Mouse (Mus musculus) cerebellum, adult 18-20 months (tissue): ENCODE measurements around the gene Hist2h2ab.

ENCODE experiments used
- DNase-seq, 2 experiments: peaks; one replicate each; pipeline ENCODE4 v3.0.0; 2021

Gene Hist2h2ab

DNA sequence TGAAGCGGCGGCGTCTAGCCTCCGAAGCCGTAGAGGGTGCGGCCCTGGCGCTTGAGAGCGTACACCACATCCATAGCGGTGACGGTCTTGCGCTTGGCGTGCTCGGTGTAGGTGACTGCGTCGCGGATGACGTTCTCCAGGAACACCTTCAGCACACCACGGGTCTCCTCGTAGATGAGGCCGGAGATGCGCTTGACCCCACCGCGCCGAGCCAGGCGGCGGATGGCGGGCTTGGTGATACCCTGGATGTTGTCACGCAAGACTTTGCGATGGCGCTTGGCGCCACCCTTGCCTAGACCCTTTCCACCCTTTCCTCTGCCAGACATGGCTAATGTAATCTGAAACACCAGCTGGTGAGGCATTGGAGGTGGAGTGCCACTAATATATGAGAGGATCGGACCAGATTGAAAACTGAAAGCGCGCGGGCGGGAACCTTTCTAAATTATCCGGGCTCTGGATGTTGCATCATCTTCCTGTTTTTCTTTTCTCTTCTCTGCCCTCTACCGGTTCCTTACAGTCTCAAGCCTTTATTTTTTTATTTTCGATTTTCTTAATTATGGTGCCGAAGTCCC lies 43.4 kb downstream of the Hist2h2ab start, which contains the start of gene Hist2h4:
Hist2h4 (minus strand) TSS at position 333 of the 572 bp plus-strand sequence.
- DNase-seq = peak; percentile 95 to 96

DNA sequence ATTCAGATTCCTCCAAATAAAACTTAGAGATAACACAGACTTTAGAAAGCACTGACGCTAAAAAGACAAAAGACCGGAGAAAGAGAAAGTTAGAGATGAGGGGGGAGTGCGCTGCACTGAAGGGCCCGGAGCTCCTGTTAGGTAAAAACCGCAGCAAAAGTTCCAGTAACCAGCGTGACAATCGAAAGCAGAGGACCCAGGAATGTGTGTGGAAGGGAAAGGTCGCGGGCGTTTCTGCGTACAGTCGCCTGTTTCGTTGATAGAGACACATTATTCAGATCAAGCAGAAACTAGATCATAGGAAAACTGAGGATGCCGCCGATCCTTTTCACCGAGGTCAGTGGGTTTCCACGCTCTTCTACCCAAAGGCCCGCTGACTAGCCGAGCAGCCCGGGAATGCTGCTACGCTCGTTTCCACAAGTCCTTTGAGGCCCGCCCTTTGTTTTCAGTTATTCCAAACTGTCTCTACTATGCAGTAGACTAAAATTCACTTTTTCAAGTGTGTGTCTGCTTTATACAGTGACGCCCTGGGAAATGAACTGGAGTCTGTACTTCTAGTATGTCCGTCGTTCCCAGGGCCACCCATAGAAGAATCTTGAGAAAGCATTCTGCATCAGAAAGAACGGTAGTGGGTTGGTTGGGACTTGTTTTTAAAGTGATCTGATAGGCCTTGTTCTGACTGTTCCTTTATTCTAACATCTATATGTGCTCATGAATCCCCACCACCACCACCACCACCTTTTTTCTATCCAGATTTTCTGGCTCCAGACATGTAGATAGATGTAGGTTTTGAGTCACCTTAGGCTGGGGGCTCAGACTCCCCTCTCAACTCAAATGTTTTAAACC lies 44.1 kb downstream of the Hist2h2ab start:
- DNase-seq = peak; percentile 40 to 63

DNA sequence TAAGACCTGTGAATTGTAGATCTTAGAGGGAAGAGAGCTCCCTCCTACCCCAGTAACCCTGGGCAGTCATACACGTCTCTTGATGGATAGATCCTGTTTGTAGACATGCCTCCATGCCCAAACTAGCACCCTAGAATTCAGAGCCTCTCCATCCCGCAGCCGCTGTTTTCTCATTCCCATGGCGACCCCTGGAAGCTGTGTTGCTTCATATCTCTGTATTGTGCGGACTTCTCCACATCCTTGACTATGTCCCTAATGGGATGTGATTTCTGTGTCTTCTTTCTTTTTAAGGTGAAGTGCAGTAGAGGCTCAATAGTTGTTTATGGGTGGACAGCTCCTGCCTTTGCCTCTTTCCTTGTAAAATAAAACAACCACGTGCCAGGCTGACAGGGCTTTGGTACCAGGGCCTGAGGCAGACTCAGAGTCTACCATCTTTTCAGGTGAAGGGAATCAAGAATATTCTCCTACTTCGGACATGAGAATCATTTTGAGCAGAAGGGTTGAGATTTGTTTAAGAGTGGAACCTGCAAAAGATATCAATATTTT lies 44.8 kb downstream of the Hist2h2ab start:
- no peak for DNase-seq

DNA sequence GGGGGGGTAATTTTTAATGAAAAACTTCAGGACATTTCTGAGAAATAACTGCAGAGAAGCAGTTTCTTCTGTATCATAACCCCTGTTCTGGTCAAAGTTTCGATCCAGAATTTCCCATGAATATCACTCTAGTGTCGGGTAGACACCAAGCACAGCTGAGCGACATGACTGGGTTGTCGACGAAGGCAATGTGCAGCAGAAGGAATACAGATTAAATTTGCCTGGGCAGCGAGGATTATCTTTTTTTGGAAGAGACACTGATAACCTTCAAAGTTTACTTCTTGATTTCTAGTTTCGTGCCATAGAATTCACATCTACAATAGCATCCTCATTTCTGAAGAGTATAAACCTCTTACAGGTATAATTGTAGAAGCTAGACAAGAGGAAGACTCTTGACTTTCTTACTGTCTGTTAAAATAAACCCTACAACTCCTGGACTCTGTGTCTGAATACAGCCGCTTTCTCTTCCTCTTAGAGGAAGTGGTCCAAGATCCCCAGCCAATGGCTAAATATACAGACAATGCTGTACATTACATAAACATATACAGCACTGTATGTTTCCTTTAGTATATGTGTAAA lies 46.6 kb downstream of the Hist2h2ab start:
- no peak for DNase-seq

DNA sequence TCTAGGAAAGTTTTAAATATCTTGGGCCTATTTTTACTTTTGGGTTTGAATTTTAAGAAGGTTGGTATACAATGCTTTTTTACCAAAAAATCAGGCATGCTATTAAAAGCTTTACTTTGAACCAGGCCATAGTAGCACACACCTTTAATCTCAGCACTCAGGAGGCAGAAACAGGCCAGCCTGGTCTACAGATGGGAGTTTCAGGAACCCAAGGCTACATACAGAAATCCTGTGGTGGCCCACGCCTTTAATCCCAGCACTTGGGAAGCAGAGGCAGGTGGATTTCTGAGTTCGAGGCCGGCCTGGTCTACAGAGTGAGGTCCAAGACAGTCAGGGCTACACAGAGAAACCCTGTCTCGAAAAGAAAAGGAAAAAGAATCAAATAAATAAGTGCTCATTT lies 47.9 kb downstream of the Hist2h2ab start:
- no peak for DNase-seq

DNA sequence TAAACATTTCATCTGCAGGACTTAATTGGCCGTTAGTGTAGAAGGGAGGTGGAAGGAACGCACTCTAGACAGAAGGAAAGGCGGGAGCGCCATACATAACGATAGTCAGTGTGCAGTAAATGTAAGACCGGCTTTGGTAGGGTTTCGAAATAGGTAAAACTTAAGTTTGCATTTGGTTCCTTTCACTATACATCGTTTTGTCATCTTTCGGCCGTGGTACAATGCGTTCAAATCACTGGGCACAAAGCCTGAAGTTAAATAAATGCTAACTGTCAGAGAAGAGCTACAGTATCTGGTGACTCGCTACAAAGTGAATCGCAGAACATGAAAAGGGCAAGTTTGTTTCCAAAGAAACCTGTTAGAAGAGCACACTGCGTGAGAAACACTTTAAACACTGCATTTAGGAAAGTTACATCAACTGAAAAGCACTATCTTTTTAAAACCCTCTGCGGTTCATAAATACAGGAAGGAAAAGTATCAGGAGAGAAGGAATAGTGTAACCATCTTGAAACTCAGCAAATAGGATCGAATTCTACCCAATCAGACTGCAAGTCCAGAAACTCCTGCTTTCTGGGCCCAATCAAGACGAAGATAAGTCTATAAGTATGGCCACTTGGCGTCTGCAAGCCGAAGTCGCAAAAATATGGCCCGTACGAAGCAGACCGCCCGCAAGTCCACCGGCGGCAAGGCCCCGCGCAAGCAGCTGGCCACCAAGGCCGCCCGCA lies 48.5 kb downstream of the Hist2h2ab start, which contains the start of gene Hist2h3b:
Hist2h3b (plus strand) TSS at position 604 of the 725 bp plus-strand sequence.
- DNase-seq = peak; percentile 77 to 82

DNA sequence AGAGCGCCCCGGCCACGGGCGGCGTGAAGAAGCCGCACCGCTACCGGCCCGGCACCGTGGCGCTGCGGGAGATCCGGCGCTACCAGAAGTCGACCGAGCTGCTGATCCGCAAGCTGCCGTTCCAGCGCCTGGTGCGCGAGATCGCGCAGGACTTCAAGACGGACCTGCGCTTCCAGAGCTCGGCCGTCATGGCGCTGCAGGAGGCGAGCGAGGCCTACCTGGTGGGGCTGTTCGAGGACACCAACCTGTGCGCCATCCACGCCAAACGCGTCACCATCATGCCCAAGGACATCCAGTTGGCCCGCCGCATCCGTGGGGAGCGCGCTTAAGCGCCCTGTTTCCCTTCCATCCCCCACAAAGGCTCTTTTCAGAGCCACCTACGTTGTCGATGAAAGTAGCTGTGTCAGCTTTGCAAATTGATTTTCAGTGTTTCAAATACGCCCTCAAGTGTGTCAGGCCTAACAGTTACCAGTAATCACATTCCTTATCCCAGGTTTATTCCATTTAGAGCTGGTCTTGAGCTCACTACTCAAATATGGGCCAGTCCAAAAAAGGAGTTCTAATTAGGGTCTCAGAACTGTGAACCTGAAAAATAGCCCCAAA lies 49.2 kb downstream of the Hist2h2ab start:
- DNase-seq = peak; percentile 38 to 60
